Mouse (Mus musculus) adrenal gland, postnatal 14 days (tissue): ENCODE data around the gene Gm266. TPM values are rescaled to one million over a fixed set of nuclear protein-coding genes. Genes with fewer than 3 reads are reported as not detected.

Experiments
- DNase-seq: peaks from one replicate; pipeline ENCODE4 v3.0.0; 2021; ENCODE audit warnings: mixed read lengths
- total RNA-seq: library from RNA; stranded (reverse); gene quantifications from 2 replicates; pipeline ENCODE4 v1.2.3, GENCODE M21; 2021

The Gm266 gene
- total RNA-seq, 1 experiment from 2014 or later, result not detected

DNA sequence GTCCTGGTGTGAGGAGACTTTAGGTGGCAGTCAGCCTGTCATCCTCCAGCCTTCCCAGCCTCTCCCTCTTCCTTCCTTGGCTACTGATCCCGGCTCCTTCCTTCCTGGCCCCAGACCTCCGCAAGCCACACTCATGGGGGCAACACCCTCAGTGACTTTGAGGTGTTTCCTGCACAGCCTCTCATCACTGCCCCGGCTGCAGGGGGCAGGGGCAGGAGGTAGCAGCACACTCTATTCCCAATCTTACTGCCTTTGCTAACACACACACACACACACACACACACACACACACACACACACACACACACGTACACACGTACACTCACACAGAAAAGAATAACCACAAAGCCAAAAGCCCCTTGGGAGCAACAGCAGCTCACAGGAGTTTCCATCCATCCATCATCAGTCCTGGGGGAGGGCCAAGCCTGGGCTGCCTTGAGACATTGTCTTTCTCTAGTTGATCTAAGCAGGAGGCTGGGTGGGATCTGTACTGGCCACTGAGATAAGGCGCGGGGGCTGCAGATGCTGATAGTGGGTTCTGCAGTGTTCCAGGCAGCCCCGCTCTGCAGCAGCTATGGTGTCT lies 50.8 kb downstream of the Gm266 start:
- peak; percentile 68 for DNase-seq

Other genes with a start within 250 kb of the Gm266 start
- gene Amn, start 214.7 kb downstream of the Gm266 start, total RNA-seq, result not detected in 2 replicates
- 133 and 149 TPM in 2 replicates for gene Cdc42bpb, start 108.1 kb downstream of the Gm266 start, total RNA-seq
- gene Lbhd2, start 79.0 kb downstream of the Gm266 start, total RNA-seq, result 0.56 and 0.79 TPM in 2 replicates
- 4.6 and 5.2 TPM in 2 replicates for gene Exoc3l4, start 68.8 kb downstream of the Gm266 start, total RNA-seq
- 14.0 and 14.4 TPM in 2 replicates for gene Tnfaip2, start 43.4 kb downstream of the Gm266 start, total RNA-seq
- gene Eif5, start 52.2 kb upstream of the Gm266 start, total RNA-seq, result 334 and 370 TPM in 2 replicates
- 98.3 and 98.5 TPM in 2 replicates for gene Mark3, start 88.7 kb upstream of the Gm266 start, total RNA-seq
- gene Ckb, start 186.5 kb upstream of the Gm266 start, total RNA-seq, result 62.6 and 83.5 TPM in 2 replicates
- gene Trmt61a, start 192.3 kb upstream of the Gm266 start, total RNA-seq, result 14.2 and 15.5 TPM in 2 replicates
- gene Bag5, start 227.4 kb upstream of the Gm266 start, total RNA-seq, result 32.5 and 34.6 TPM in 2 replicates
- gene Apopt1, start 227.4 kb upstream of the Gm266 start, total RNA-seq, result 72.5 and 73.3 TPM in 2 replicates